Mouse (Mus musculus): ENCODE results near the gene Tmem206.

DNA sequence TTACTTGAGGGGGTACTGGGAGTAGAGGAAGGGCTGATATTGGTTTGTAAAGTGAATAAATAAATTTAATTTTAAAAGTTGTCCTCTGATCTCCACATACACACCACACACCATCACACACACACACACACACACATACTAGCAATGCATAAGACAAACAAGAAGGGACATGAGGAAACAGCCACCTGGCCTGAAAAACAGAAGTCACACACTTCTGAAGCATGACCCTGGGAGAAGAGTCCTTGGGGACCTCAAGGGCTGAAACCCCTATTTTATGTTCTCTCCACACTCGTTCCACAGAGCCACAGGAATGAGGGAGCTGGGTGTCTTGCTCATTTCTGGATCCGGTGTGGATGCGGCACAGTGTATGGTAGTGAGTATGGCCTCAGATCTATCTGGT is 2.3 kb upstream of the Tmem206 start:
- no peak for TF ChIP-seq GATA1 (IDR thresholded peaks at IDR 0.05; ENCODE audit: borderline replicate concordance, low read length)
- no peak for TF ChIP-seq FLI1 (IDR thresholded peaks at IDR 0.05; ENCODE audit: low read length)

Measured in megakaryocyte, embryonic 14.5 days (primary cell).